Mouse (Mus musculus): ENCODE measurements around the gene Polr2g. TPM values are rescaled to one million over a fixed set of nuclear protein-coding genes. Genes with fewer than 3 reads are reported as not detected.

Polr2g gene
- polyA plus RNA-seq, 1 experiment from 2014 or later = 147 TPM

DNA sequence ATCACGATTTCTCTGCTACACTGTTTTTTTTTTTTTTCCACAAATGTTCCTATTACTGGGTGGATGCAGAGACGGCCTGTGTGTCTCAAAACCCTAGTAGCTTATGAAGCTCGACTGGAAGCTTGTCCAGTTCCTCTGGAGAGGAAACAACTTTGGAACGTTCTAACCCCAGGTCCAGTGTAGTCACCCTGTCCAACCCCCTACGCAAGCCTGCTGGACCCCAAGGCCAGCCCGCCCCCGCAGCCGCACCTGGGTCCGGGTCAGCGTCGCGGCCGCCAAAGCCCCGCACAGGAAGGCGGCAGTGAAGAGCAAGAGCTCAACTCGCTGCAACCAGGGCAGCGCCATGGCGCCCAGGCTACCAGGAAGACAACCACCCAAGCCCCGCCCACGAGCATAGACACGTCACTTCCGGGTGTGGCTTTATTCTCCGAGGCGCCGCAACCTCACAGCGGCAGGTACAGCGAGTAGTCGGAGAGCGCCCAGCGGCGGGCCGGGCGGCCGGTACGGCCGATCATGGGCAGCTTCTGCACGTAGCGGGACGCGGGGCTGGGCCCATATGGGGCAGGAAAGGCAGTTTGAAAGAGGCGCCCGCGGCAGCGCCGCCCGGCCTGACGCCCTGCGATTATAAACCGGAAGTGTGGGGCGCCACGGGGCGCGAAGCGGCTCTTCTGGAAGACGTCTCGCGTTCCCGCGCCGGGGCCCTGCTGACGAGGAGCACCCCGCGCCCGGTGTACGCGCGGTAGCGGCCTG, 24.1 kb downstream of the Polr2g start, which contains the start of gene Tmem179b:
Tmem179b (minus strand) TSS at position 382 of the 750 bp plus-strand sequence.
- WGBS = under 1% methylated on average over 63 of the region's 68 CpGs
- Histone ChIP-seq H3K4me2 (peak within 1 kb of the TSS; percentile 84), H3K9me3 (replicated peaks) (no peaks in the 10 kb centered on the region), H3K27ac (replicated peaks) (peak within 1 kb of the TSS; percentile 100), H3K9ac (replicated peaks) (peak within 1 kb of the TSS; percentile 91), H3K4me1 (peaks cover 46% of the 10 kb centered on the region), H3K4me3 (replicated peaks) (peak within 1 kb of the TSS; percentile 74), H3K27me3 (replicated peaks) (no peaks in the 10 kb centered on the region), H3K36me3 (peaks cover 33% of the 10 kb centered on the region)
- peak; percentile 93 for ATAC-seq (ENCODE audit: low FRiP score)

GRCm38 (mm10) chr19:8773409-8773808, 25.0 kb downstream of the Polr2g start:
- peak overlapping the region; percentile 91; the same call in 1 of the 2 replicates for H3K9ac ChIP-seq (replicated peaks)
- WGBS = 61% methylated on average over 6 of the region's 6 CpGs
- H3K27ac ChIP-seq (replicated peaks) = peak overlapping the region; percentile 100

GRCm38 (mm10) chr19:8772996-8773395, 25.4 kb downstream of the Polr2g start:
- Histone ChIP-seq H3K27ac (replicated peaks) (no peak overlapping the region), H3K4me2 (peak overlapping the region; percentile 84), H3K4me3 (replicated peaks) (peak overlapping the region; percentile 74), H3K27me3 (replicated peaks) (no peaks in the 10 kb centered on the region), H3K4me1 (peaks cover 46% of the 10 kb centered on the region), H3K9ac (replicated peaks) (peak overlapping the region; percentile 91; the same call in 1 of the 2 replicates), H3K9me3 (replicated peaks) (no peaks in the 10 kb centered on the region), H3K36me3 (peaks cover 36% of the 10 kb centered on the region)
- ATAC-seq (ENCODE audit: low FRiP score) = no peak
- WGBS = 91% methylated on average over 5 of the region's 5 CpGs

More at GRCm38 (mm10) chr19:8773409-8773808, 25.0 kb downstream of the Polr2g start:
- ATAC-seq (ENCODE audit: low FRiP score) = no peak
- Histone ChIP-seq H3K9me3 (replicated peaks) (no peaks in the 10 kb centered on the region), H3K36me3 (peaks cover 36% of the 10 kb centered on the region), H3K4me2 (peak overlapping the region; percentile 84), H3K4me1 (peaks cover 46% of the 10 kb centered on the region), H3K27me3 (replicated peaks) (no peaks in the 10 kb centered on the region), H3K4me3 (replicated peaks) (peak overlapping the region; percentile 74)

GRCm38 (mm10) chr19:8770567-8771270, 27.7 kb downstream of the Polr2g start, which contains the start of gene Tmem223:
Tmem223 (plus strand) TSS chr19:8770996.
- peak within 1 kb of the TSS; percentile 90 for H3K9ac ChIP-seq (replicated peaks)
- H3K27ac ChIP-seq (replicated peaks) = peak within 1 kb of the TSS; percentile 90
- peak within 1 kb of the TSS; percentile 71 for H3K4me2 ChIP-seq
- H3K9me3 ChIP-seq (replicated peaks) = no peaks in the 10 kb centered on the region
- H3K27me3 ChIP-seq (replicated peaks) = no peaks in the 10 kb centered on the region
- H3K4me3 ChIP-seq (replicated peaks) = peak within 1 kb of the TSS; percentile 75
- peaks cover 38% of the 10 kb centered on the region for H3K4me1 ChIP-seq
- H3K36me3 ChIP-seq = peaks cover 57% of the 10 kb centered on the region
- WGBS = 20% methylated on average over 29 of the region's 29 CpGs
- ATAC-seq (ENCODE audit: low FRiP score) = peak; percentile 43; the same call in 1 of the 2 replicates

GRCm38 (mm10) chr19:8765562-8765961, 32.8 kb downstream of the Polr2g start:
- H3K36me3 ChIP-seq = peaks cover 83% of the 10 kb centered on the region
- H3K4me2 ChIP-seq = no peak overlapping the region
- no peaks in the 10 kb centered on the region for H3K27me3 ChIP-seq (replicated peaks)
- no peak overlapping the region for H3K9ac ChIP-seq (replicated peaks)
- peaks cover 4% of the 10 kb centered on the region for H3K4me1 ChIP-seq
- no peak overlapping the region for H3K27ac ChIP-seq (replicated peaks)
- WGBS = 97% methylated on average over 9 of the region's 9 CpGs
- ATAC-seq (ENCODE audit: low FRiP score) = no peak
- H3K4me3 ChIP-seq (replicated peaks) = no peak overlapping the region
- H3K9me3 ChIP-seq (replicated peaks) = no peaks in the 10 kb centered on the region

DNA sequence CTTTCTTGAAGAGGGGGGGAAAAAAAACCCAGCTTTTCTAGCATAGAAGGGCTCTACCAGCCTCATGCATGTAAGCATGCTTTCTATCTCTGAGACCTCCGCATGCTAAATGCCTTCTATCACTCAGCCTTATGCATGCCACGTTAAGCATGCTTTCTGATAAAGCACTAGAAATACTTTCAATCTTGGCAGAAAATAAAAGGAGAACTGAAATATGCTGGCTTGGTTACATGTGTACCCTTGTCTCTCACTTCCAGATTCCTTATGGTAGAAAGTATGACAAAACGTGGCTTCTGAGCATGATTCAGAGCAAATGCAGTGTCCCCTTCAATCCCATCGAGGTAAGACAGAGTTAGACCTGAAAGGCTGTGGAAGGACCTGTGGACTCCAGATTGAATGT, 35.1 kb downstream of the Polr2g start:
- peaks cover 9% of the 10 kb centered on the region for H3K4me1 ChIP-seq
- no peaks in the 10 kb centered on the region for H3K27me3 ChIP-seq (replicated peaks)
- no peak overlapping the region for H3K4me2 ChIP-seq
- WGBS = 95% methylated on average over 4 of the region's 4 CpGs
- no peak overlapping the region for H3K27ac ChIP-seq (replicated peaks)
- no peaks in the 10 kb centered on the region for H3K9me3 ChIP-seq (replicated peaks)
- H3K4me3 ChIP-seq (replicated peaks) = no peak overlapping the region
- peaks cover 63% of the 10 kb centered on the region for H3K36me3 ChIP-seq
- no peak overlapping the region for H3K9ac ChIP-seq (replicated peaks)
- ATAC-seq (ENCODE audit: low FRiP score) = no peak

- no peak for ATAC-seq (ENCODE audit: low FRiP score)
- H3K4me3 ChIP-seq (replicated peaks) = no peak overlapping the region
- 85% methylated on average over 2 of the region's 2 CpGs for WGBS
These were observed 37.6 kb downstream of the Polr2g start for GRCm38 (mm10) chr19:8760757-8761156.

DNA sequence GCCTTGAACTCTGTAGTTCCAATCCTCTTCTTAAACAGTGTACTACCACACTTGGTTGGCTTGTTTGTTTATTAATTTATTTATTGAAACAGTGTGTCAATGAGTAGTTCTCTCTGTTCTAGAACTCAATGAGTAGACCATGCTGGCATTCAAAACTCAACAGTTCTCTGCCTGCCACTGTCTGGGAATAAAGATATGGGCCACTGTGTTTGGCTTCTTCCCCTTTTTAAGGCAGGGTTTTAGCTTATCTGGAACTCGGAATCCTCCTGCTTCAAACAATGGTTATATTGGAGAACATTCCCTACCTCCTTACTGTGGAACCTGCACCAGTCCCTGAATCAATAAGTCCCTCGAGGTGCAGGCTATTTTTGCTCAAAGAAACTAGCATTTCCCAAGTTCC, 39.5 kb downstream of the Polr2g start:
- H3K9ac ChIP-seq (replicated peaks) = no peak overlapping the region
- peaks cover 34% of the 10 kb centered on the region for H3K4me1 ChIP-seq
- 88% methylated on average over 2 of the region's 2 CpGs for WGBS
- no peak overlapping the region for H3K4me3 ChIP-seq (replicated peaks)
- no peak for ATAC-seq (ENCODE audit: low FRiP score)
- no peak overlapping the region for H3K27ac ChIP-seq (replicated peaks)
- H3K4me2 ChIP-seq = peak overlapping the region; percentile 75
- no peaks in the 10 kb centered on the region for H3K9me3 ChIP-seq (replicated peaks)
- no peaks in the 10 kb centered on the region for H3K27me3 ChIP-seq (replicated peaks)
- peaks cover 34% of the 10 kb centered on the region for H3K36me3 ChIP-seq

More at GRCm38 (mm10) chr19:8760757-8761156, 37.6 kb downstream of the Polr2g start:
- no peak overlapping the region for H3K27ac ChIP-seq (replicated peaks)
- H3K9me3 ChIP-seq (replicated peaks) = no peaks in the 10 kb centered on the region
- no peak overlapping the region for H3K4me2 ChIP-seq
- no peaks in the 10 kb centered on the region for H3K27me3 ChIP-seq (replicated peaks)
- peaks cover 23% of the 10 kb centered on the region for H3K4me1 ChIP-seq
- peaks cover 38% of the 10 kb centered on the region for H3K36me3 ChIP-seq
- H3K9ac ChIP-seq (replicated peaks) = no peak overlapping the region

DNA sequence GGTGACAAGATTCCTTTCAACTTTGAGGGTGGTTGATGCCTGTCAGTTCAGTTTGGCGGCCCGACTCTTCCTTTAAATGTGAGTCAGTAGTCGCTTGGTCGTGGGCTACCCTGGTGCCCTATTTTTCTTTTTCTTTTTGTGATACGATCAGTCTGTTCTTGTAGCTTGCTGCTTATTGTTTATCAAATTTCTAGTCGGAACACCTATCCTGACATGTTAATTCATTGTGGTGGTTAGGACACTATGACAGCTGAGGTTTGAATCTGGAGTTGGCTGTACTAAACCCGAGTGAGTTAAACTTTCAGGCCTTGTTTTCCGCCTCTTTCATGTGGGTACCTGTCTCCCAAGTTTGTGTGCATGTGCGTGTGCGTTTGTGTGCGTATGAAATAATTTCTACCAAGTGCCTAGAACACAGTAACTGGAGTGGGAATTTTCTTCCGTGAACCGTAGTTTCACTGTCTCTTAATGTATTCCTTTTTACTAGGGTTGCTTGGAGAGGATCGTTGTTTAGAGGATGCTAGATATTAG, 40.8 kb downstream of the Polr2g start:
- 0 out of 2 replicates have a peak, but pooled peaks have one; percentile 7 for ATAC-seq (ENCODE audit: low FRiP score)
- H3K27me3 ChIP-seq (replicated peaks) = no peaks in the 10 kb centered on the region
- peak overlapping the region; percentile 75 for H3K4me2 ChIP-seq
- WGBS = 5% methylated on average over 14 of the region's 14 CpGs
- H3K4me3 ChIP-seq (replicated peaks) = peak overlapping the region; percentile 99
- peak overlapping the region; percentile 98 for H3K9ac ChIP-seq (replicated peaks)
- H3K9me3 ChIP-seq (replicated peaks) = no peaks in the 10 kb centered on the region
- H3K27ac ChIP-seq (replicated peaks) = peak overlapping the region; percentile 89
- H3K36me3 ChIP-seq = peaks cover 29% of the 10 kb centered on the region
- peaks cover 34% of the 10 kb centered on the region for H3K4me1 ChIP-seq

DNA sequence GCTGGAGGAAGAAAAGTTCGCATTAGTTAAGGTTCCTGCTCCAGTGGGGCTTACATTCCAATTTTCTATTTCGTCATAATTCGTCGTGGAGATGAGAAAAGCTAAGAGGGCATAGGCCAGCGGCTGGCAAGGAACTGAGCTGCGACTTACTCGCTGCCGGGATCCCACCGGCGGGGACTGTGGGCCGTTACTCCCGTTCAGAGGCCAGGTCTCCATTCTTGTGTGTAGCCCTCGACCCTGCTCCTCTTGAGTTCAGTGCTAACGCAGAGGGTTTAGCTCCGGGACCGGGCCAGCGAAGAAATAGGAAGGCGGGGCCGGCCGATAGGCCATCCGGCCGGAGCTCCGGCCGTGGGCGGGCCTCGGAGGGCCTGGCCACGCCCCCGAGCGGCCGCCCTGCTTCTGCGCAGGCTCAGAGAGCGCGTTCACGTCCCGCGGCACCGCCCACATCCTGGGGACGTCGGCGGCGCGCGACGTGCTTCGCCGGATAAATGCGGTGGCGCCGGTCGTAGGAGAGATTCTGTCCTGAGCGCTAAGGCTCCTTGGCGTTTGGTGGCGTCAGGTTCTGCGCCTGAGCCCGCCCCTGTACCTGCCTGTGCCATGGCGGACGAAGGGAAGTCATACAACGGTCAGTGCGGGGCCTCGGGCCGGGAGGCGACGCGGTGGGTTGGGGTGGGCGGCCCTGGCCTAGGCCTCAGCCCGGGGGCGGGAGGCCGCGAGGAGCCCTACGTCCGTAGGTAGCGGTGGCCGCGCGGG, 41.6 kb downstream of the Polr2g start, which contains the start of gene Nxf1:
Nxf1 (plus strand) TSS at position 439 of the 753 bp plus-strand sequence.
- WGBS = under 1% methylated on average over 74 of the region's 75 CpGs
- H3K36me3 ChIP-seq = peaks cover 30% of the 10 kb centered on the region
- peak; percentile 97 for ATAC-seq (ENCODE audit: low FRiP score)

GRCm38 (mm10) chr19:8755652-8756051, 42.7 kb downstream of the Polr2g start:
- no peak overlapping the region for H3K9ac ChIP-seq (replicated peaks)
- peaks cover 34% of the 10 kb centered on the region for H3K4me1 ChIP-seq
- no peak overlapping the region for H3K27ac ChIP-seq (replicated peaks)
- peak overlapping the region; percentile 75 for H3K4me2 ChIP-seq
- no peaks in the 10 kb centered on the region for H3K27me3 ChIP-seq (replicated peaks)
- 81% methylated on average over 3 of the region's 3 CpGs for WGBS
- H3K9me3 ChIP-seq (replicated peaks) = no peaks in the 10 kb centered on the region
- H3K36me3 ChIP-seq = peaks cover 40% of the 10 kb centered on the region
- no peak for ATAC-seq (ENCODE audit: low FRiP score)
- H3K4me3 ChIP-seq (replicated peaks) = peak overlapping the region; percentile 99; the same call in 1 of the 2 replicates

More for the DNA sequence above, 41.6 kb downstream of the Polr2g start, which contains the start of gene Nxf1:
- H3K9ac ChIP-seq (replicated peaks) = peak within 1 kb of the TSS; percentile 98
- no peaks in the 10 kb centered on the region for H3K27me3 ChIP-seq (replicated peaks)
- no peaks in the 10 kb centered on the region for H3K9me3 ChIP-seq (replicated peaks)
- H3K4me3 ChIP-seq (replicated peaks) = peak within 1 kb of the TSS; percentile 99
- peaks cover 34% of the 10 kb centered on the region for H3K4me1 ChIP-seq
- peak within 1 kb of the TSS; percentile 75 for H3K4me2 ChIP-seq
- H3K27ac ChIP-seq (replicated peaks) = peak within 1 kb of the TSS; percentile 89
